Mouse (Mus musculus) macrophage (primary cell): ENCODE measurements around the gene Cat. TPM values are rescaled to one million over a fixed set of nuclear protein-coding genes. Genes with fewer than 3 reads are reported as not detected.

Experiments
- H3K27ac ChIP-seq: fragments of 350-480 bp; formaldehyde crosslinking; 2 replicates; pipeline ENCODE4 v1.9.0; 2021
- H3K36me3 ChIP-seq: fragments of 350-480 bp; formaldehyde crosslinking; 2 replicates; pipeline ENCODE4 v1.9.0; 2021; ENCODE audit errors: inconsistent target
- H3K4me3 ChIP-seq: fragments of 350-480 bp; formaldehyde crosslinking; 2 replicates; pipeline ENCODE4 v1.9.0; 2021; ENCODE audit errors: inconsistent target
- H3K79me2 ChIP-seq: fragments of 350-480 bp; formaldehyde crosslinking; 2 replicates; pipeline ENCODE4 v1.9.0; 2021; ENCODE audit errors: inconsistent target
- WGBS: methylation state at CpG from one replicate; pipeline ENCODE4 v1.1.7; 2026; ENCODE audit warnings: inconsistent platforms; ENCODE audit not compliant: missing documents; 5-methylcytosine and 5-hydroxymethylcytosine counted together
- polyA plus RNA-seq: library from polyadenylated mRNA; stranded (reverse); fragments of 250-400 nt; gene quantifications from 3 replicates; pipeline ENCODE4 v1.2.4, GENCODE M21; 2018; ENCODE audit warnings: inconsistent platforms

Cat gene
- polyA plus RNA-seq, 1 experiment from 2014 or later = 457 TPM

- Histone ChIP-seq H3K4me3 (no peak overlapping the region), H3K36me3 (peaks cover 98% of the 10 kb centered on the region), H3K79me2 (no peaks in the 10 kb centered on the region), H3K27ac (no peak overlapping the region)
- WGBS = 90% methylated on average over 4 of the region's 5 CpGs
These were observed 22.2 kb downstream of the Cat start for GRCm38 (mm10) chr2:103462746-103463145.

- Histone ChIP-seq H3K4me3 (no peak overlapping the region), H3K79me2 (no peaks in the 10 kb centered on the region), H3K27ac (no peak overlapping the region), H3K36me3 (peaks cover 88% of the 10 kb centered on the region)
- WGBS = 83% methylated on average over 9 of the region's 9 CpGs
These were observed 23.2 kb downstream of the Cat start for GRCm38 (mm10) chr2:103461743-103462142.

DNA sequence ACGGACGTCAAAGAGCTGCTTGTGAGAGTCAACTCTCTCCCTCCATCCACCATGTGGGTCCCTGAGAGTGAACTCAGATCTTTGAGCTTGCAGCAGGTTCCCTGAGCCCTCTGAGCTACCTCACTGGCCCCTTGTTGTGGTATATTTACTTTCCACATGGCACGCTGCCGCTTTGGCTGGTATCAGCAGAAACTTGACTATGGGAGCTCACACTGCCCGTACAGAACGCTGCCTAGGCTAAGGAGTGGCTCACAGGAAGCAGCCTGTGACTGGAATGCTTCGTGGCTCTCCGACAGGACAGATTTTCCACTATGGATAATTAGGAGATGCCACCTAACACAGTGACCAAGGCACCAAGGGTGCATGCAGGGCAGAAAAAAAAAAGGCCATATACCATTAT, 23.8 kb downstream of the Cat start:
- Histone ChIP-seq H3K79me2 (no peaks in the 10 kb centered on the region), H3K4me3 (no peak overlapping the region), H3K36me3 (peaks cover 86% of the 10 kb centered on the region), H3K27ac (no peak overlapping the region)
- 90% methylated on average over 8 of the region's 8 CpGs for WGBS

GRCm38 (mm10) chr2:103459069-103459468, 25.9 kb downstream of the Cat start:
- WGBS = 67% methylated on average over 10 of the region's 10 CpGs
- no peaks in the 10 kb centered on the region for H3K79me2 ChIP-seq
- H3K4me3 ChIP-seq = no peak overlapping the region
- no peak overlapping the region for H3K27ac ChIP-seq
- H3K36me3 ChIP-seq = peaks cover 86% of the 10 kb centered on the region

GRCm38 (mm10) chr2:103457628-103458027, 27.3 kb downstream of the Cat start:
- Histone ChIP-seq H3K36me3 (peaks cover 86% of the 10 kb centered on the region), H3K79me2 (no peaks in the 10 kb centered on the region), H3K27ac (no peak overlapping the region), H3K4me3 (no peak overlapping the region)
- WGBS = 88% methylated on average over 7 of the region's 7 CpGs

DNA sequence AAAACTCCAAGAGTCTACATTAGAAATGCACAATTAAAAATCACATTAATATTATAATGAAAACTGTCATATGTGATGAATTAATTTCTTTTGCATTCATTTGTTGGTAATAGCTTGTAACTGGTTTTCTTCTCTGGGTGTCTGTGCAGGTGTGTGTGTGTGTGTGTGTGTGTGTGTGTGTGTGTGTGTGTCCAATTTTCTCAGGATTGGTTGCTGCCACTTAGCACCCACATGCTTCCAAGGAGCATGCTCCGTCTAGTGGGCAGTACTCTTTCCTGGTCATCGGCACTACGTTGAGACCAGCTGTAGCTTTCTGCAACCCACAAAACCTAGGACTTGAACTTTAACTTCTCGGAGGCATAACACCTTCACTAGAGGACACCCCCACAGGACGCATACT, 27.9 kb downstream of the Cat start:
- no peaks in the 10 kb centered on the region for H3K79me2 ChIP-seq
- no peak overlapping the region for H3K4me3 ChIP-seq
- WGBS = 91% methylated on average over 5 of the region's 5 CpGs
- H3K36me3 ChIP-seq = peaks cover 83% of the 10 kb centered on the region
- H3K27ac ChIP-seq = no peak overlapping the region

- 30% methylated on average over 10 of the region's 10 CpGs for WGBS
- Histone ChIP-seq H3K4me3 (no peak overlapping the region), H3K27ac (no peak overlapping the region), H3K79me2 (no peaks in the 10 kb centered on the region), H3K36me3 (peaks cover 79% of the 10 kb centered on the region)
These were observed 28.3 kb downstream of the Cat start for GRCm38 (mm10) chr2:103456646-103457045.

DNA sequence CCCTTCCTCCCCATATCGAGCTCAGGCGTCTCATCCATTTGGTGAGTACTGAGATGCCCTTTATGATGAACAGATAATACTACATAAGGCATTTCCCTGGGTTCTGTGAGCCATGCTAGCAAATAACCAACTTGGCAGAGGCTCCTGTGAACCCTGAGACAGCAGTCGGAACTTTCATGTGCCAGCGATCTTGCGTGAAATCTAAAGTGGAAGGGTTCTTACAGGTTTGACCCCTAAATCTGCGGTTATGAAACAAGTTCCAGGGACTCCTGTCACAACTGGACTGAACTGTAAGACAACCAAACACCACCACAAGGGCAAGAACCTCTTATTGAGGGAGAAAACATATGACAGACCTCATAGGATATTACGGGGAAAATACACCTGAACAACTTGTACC, 29.2 kb downstream of the Cat start:
- Histone ChIP-seq H3K79me2 (no peaks in the 10 kb centered on the region), H3K36me3 (peaks cover 70% of the 10 kb centered on the region), H3K27ac (no peak overlapping the region), H3K4me3 (no peak overlapping the region)
- WGBS = 97% methylated on average over 7 of the region's 7 CpGs

- H3K79me2 ChIP-seq = no peaks in the 10 kb centered on the region
- no peak overlapping the region for H3K4me3 ChIP-seq
- WGBS = 93% methylated on average over 5 of the region's 5 CpGs
- no peak overlapping the region for H3K27ac ChIP-seq
- peaks cover 41% of the 10 kb centered on the region for H3K36me3 ChIP-seq
These were observed 32.4 kb downstream of the Cat start for GRCm38 (mm10) chr2:103452550-103452949.

DNA sequence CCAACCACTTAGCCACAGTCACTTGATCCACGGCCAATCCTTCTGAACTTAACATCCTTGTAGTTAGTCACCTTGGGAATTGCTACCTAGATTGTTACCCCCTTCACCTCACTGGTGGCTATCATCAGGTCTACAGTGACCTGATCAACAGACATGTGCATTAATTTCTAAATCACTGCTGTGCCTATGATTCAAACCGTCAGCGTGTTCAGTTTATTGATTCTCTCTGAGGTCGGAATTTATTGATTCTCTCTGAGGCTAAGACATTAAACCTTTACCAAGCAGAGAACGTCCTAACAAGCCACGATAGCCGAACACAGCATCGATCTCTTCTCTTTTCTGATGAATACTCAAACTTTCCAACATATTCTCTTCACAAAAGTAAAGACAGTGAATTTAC, 34.7 kb downstream of the Cat start:
- Histone ChIP-seq H3K79me2 (no peaks in the 10 kb centered on the region), H3K4me3 (no peak overlapping the region), H3K27ac (no peak overlapping the region), H3K36me3 (peaks cover 29% of the 10 kb centered on the region)
- 95% methylated on average over 8 of the region's 8 CpGs for WGBS

GRCm38 (mm10) chr2:103449813-103450212, 35.1 kb downstream of the Cat start:
- H3K4me3 ChIP-seq = no peak overlapping the region
- peaks cover 25% of the 10 kb centered on the region for H3K36me3 ChIP-seq
- WGBS = 42% methylated on average over 6 of the region's 7 CpGs
- H3K27ac ChIP-seq = no peak overlapping the region
- H3K79me2 ChIP-seq = no peaks in the 10 kb centered on the region

DNA sequence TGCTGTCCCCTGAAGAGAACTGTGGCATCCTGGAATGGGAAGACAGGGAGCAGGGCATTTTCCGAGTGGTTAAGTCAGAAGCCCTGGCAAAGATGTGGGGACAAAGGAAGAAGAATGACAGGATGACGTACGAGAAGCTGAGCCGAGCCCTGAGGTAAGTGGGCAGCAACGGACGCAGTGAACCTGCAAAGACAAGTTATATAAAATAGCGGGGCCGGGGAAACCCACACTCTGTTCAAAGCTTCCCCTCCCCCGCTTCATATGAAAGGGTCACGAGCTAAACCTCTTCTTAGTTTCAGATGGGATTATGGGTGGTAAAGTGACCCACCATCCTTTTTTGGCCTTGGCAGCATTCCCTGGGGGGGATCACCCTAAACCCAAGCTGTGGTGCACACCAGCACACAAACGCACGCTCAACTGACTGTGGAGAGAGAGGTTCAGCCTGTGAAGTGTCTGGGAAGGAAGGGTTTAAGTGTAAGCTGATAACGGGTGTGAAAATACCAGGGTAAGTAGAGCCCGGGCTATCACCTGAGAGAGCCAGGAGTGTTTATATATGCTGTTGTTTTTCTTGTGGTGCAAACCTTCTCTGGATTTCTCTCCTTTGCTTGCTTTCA, 35.9 kb downstream of the Cat start:
- Histone ChIP-seq H3K36me3 (peaks cover 17% of the 10 kb centered on the region), H3K27ac (no peak overlapping the region), H3K4me3 (no peak overlapping the region), H3K79me2 (no peaks in the 10 kb centered on the region)
- 18% methylated on average over 14 of the region's 14 CpGs for WGBS

- no peaks in the 10 kb centered on the region for H3K79me2 ChIP-seq
- WGBS = 92% methylated on average over 6 of the region's 6 CpGs
- H3K4me3 ChIP-seq = no peak overlapping the region
- H3K27ac ChIP-seq = no peak overlapping the region
- H3K36me3 ChIP-seq = no peaks in the 10 kb centered on the region
These were observed 38.6 kb downstream of the Cat start for GRCm38 (mm10) chr2:103446326-103446725.

DNA sequence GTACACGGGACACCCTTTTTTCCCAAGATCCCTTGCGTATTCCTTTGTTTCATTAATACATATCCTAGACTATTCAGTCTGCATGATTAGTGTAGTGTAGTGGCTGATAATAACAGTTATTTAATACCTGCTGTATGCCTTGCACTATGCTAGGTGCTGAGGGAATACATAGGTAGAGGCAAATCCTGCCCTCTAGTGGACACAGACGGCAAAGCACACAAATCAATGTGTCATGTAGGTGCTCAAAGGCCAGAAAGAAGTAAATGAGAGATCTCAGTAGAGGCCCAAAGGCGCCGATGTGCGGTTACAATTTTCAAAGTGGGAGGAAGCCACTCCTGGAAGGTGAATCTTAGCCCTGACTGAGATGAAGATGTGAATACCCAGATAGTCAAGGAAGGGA, 39.2 kb downstream of the Cat start:
- 57% methylated on average over 6 of the region's 6 CpGs for WGBS
- no peak overlapping the region for H3K27ac ChIP-seq
- H3K79me2 ChIP-seq = no peaks in the 10 kb centered on the region
- H3K4me3 ChIP-seq = no peak overlapping the region
- no peaks in the 10 kb centered on the region for H3K36me3 ChIP-seq

DNA sequence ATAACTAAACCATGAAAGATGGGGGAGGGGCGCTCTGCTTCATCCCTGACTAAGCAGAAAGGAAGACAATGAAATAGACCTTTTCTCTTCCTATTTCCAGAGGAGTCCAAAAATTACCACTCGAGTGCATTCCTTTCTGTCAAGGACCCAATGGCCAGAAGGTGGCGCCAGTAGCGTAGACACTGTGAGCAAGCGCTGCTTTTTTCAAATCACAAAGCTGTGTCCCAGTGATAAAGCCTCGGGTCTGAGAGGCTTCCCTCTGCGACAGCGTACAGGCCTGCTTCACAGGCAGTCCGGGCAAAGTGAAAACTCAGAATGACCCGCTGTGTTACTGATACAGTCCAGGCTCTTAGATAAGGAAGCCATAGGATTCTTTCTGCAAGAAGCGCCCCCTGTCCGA, 45.2 kb downstream of the Cat start:
- Histone ChIP-seq H3K79me2 (no peaks in the 10 kb centered on the region), H3K36me3 (no peaks in the 10 kb centered on the region), H3K4me3 (no peak overlapping the region), H3K27ac (no peak overlapping the region)
- WGBS = 10% methylated on average over 11 of the region's 12 CpGs

GRCm38 (mm10) chr2:103439071-103439622, 45.8 kb downstream of the Cat start:
- Histone ChIP-seq H3K4me3 (no peak overlapping the region), H3K79me2 (no peaks in the 10 kb centered on the region), H3K36me3 (no peaks in the 10 kb centered on the region), H3K27ac (no peak overlapping the region)
- 91% methylated on average over 11 of the region's 11 CpGs for WGBS
